Mouse (Mus musculus) intestine, embryonic 15.5 days (tissue): ENCODE measurements at regions not wholly inside any gene's neighbourhood (a gene's known extent, or its start where the extent isn't known, plus 50 kb on each side); places are given as distances from the start of the nearest gene placed in this dataset.

Experiments
- ATAC-seq: fragments of 200-750 bp; cut with Nextera tagmentation; 2 replicates; pipeline ENCODE4 v1.8.0; 2017; ENCODE audit warnings: moderate TSS enrichment, moderate library complexity
- H3K27ac ChIP-seq: fragments of 300-500 bp; sonication (generic); 2 replicates; pipeline ENCODE4 v1.5.1; 2015; ENCODE audit warnings: mild to moderate bottlenecking, inconsistent platforms
- H3K27me3 ChIP-seq: fragments of 300-500 bp; sonication (generic); replicated peaks from 2 replicates; pipeline ENCODE4 v1.6.1; 2015; ENCODE audit warnings: inconsistent platforms
- H3K36me3 ChIP-seq: fragments of 300-500 bp; sonication (generic); 2 replicates; pipeline ENCODE4 v1.6.1; 2015; ENCODE audit warnings: inconsistent platforms
- H3K4me1 ChIP-seq: fragments of 300-500 bp; sonication (generic); replicated peaks from 2 replicates; pipeline ENCODE4 v1.6.1; 2015; ENCODE audit warnings: inconsistent platforms
- H3K4me2 ChIP-seq: fragments of 300-500 bp; sonication (generic); replicated peaks from 2 replicates; pipeline ENCODE4 v1.6.1; 2015; ENCODE audit warnings: mild to moderate bottlenecking, inconsistent platforms
- H3K4me3 ChIP-seq: fragments of 300-500 bp; sonication (generic); replicated peaks from 2 replicates; pipeline ENCODE4 v1.5.1; 2015; ENCODE audit warnings: inconsistent platforms
- H3K9ac ChIP-seq: fragments of 300-500 bp; sonication (generic); 2 replicates; pipeline ENCODE4 v1.6.1; 2015; ENCODE audit warnings: inconsistent platforms
- H3K9me3 ChIP-seq: fragments of 300-500 bp; sonication (generic); 2 replicates; pipeline ENCODE4 v1.6.1; 2016; ENCODE audit warnings: inconsistent platforms
- WGBS: fragments of 180-500 bp; shearing (Covaris S2); methylation state at CpG from one replicate; pipeline ENCODE4 v1.1.7; 2015; 5-methylcytosine and 5-hydroxymethylcytosine counted together

GRCm38 (mm10) chr2:80870046-80870445 lies 253.0 kb downstream of the Nup35 start:
- Histone ChIP-seq H3K27me3 (no peaks in the 10 kb centered on the region), H3K9me3 (no peaks in the 10 kb centered on the region), H3K4me1 (no peaks in the 10 kb centered on the region), H3K9ac (no peak overlapping the region), H3K27ac (no peak overlapping the region), H3K36me3 (no peaks in the 10 kb centered on the region), H3K4me2 (no peak overlapping the region), H3K4me3 (no peak overlapping the region)
- ATAC-seq, result no peak
- 71% methylated on average over 9 of the region's 9 CpGs for WGBS

DNA sequence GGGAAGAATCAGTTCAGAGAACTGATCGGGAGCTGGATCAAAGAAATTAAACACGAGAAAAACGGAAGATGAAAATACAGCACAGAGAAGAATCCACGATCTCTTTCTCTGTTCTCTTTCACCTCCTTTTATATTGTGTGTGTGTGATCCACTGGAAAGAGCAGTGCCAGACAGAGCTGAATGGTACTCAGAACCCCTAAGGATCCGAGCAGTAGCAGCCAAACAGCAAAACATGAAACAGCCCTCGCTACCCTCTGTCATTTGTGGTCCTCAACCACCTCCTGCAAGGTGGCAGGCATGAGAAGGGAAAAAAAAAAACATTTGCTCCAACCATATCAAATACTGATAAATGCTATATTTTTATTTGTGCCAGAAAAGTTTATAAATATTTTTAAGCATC lies 253.4 kb downstream of the Nup35 start:
- no peak overlapping the region for H3K4me3 ChIP-seq
- H3K4me1 ChIP-seq, result no peaks in the 10 kb centered on the region
- WGBS, result 85% methylated on average over 6 of the region's 6 CpGs
- H3K27me3 ChIP-seq, result no peaks in the 10 kb centered on the region
- H3K9me3 ChIP-seq, result no peaks in the 10 kb centered on the region
- no peaks in the 10 kb centered on the region for H3K36me3 ChIP-seq
- H3K27ac ChIP-seq, result no peak overlapping the region
- H3K9ac ChIP-seq, result no peak overlapping the region
- no peak for ATAC-seq
- H3K4me2 ChIP-seq, result no peak overlapping the region

DNA sequence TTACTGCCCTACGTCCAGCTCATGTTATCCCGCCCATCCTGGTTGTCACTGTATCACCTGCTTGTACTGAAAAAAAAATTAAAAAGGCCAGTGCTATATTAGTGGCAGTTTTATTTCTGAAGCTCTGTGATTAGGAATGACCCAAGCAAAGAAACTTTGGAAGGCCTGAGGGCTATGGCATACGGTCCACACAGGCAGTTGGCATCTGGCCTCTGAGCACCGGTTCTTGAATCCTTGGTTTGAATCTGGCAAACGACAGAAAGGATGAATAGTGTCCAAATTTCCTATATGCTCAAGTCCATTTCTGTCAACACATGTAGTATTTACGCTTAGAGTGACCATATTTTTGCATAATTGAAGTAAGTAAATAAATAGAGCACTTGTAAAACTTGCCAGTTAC lies 254.3 kb downstream of the Nup35 start:
- H3K4me1 ChIP-seq, result no peaks in the 10 kb centered on the region
- no peak overlapping the region for H3K4me2 ChIP-seq
- no peak for ATAC-seq
- no peak overlapping the region for H3K9ac ChIP-seq
- no peaks in the 10 kb centered on the region for H3K27me3 ChIP-seq
- H3K36me3 ChIP-seq, result no peaks in the 10 kb centered on the region
- no peak overlapping the region for H3K4me3 ChIP-seq
- 87% methylated on average over 6 of the region's 6 CpGs for WGBS
- no peak overlapping the region for H3K27ac ChIP-seq
- H3K9me3 ChIP-seq, result no peaks in the 10 kb centered on the region

GRCm38 (mm10) chr2:80878437-80878836 lies 261.4 kb downstream of the Nup35 start:
- no peaks in the 10 kb centered on the region for H3K9me3 ChIP-seq
- WGBS, result 92% methylated on average over 2 of the region's 2 CpGs
- H3K9ac ChIP-seq, result no peak overlapping the region
- no peaks in the 10 kb centered on the region for H3K36me3 ChIP-seq
- no peak overlapping the region for H3K27ac ChIP-seq
- H3K4me3 ChIP-seq, result no peak overlapping the region
- no peaks in the 10 kb centered on the region for H3K4me1 ChIP-seq
- no peak overlapping the region for H3K4me2 ChIP-seq
- no peak for ATAC-seq
- H3K27me3 ChIP-seq, result no peaks in the 10 kb centered on the region

DNA sequence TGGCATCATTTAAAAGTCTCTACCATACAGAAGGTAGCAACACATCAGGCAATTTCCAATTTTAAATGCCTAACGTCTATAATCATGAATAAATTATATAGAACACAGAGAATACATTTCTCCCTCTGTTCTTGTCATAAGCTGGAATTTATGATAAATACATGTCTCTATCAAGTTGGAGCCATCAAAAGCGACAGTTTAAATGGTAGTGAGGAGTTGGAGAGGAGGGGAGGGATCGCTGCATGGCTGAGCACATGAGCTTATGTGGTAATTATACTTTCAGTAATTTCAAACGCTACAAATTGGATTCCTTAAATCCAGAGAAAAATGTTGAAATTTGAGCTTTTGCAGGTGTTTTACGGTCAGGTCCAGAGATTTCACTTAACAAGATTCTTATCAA lies 267.2 kb downstream of the Nup35 start:
- WGBS, result 88% methylated on average over 5 of the region's 5 CpGs
- Histone ChIP-seq H3K4me2 (no peak overlapping the region), H3K36me3 (no peaks in the 10 kb centered on the region), H3K4me1 (no peaks in the 10 kb centered on the region), H3K27me3 (no peaks in the 10 kb centered on the region), H3K4me3 (no peak overlapping the region), H3K9ac (no peak overlapping the region), H3K9me3 (no peaks in the 10 kb centered on the region), H3K27ac (no peak overlapping the region)
- no peak for ATAC-seq

DNA sequence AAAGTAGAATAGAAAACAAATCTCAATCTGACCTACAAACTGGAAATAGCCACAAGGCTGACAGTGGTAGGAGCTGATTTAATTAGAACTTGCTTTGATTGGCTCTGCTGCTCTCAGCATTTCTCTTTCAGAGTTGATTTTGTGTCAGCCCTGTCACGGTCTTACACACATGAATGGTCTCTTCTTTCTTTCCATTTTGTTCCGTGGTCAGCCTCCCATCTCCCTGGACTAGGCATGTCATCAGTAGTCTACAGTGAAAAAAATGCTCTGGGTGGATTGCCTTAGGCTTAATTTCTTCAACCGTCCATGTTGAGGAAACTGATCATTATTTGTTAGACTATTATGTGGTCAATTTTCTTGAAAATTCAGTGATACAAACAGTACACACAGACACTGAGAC lies 285.0 kb downstream of the Nup35 start:
- Histone ChIP-seq H3K4me3 (no peak overlapping the region), H3K36me3 (no peaks in the 10 kb centered on the region)

GRCm38 (mm10) chr2:80913478-80913877 lies 296.4 kb downstream of the Nup35 start:
- H3K4me1 ChIP-seq, result no peaks in the 10 kb centered on the region
- no peaks in the 10 kb centered on the region for H3K27me3 ChIP-seq
- H3K27ac ChIP-seq, result no peak overlapping the region
- H3K4me2 ChIP-seq, result no peak overlapping the region
- no peak for ATAC-seq
- no peaks in the 10 kb centered on the region for H3K36me3 ChIP-seq
- H3K9me3 ChIP-seq, result no peaks in the 10 kb centered on the region
- H3K9ac ChIP-seq, result no peak overlapping the region
- 95% methylated on average over 2 of the region's 2 CpGs for WGBS
- H3K4me3 ChIP-seq, result no peak overlapping the region

More for the DNA sequence above, 285.0 kb downstream of the Nup35 start:
- 73% methylated on average over 3 of the region's 3 CpGs for WGBS
- no peak overlapping the region for H3K4me2 ChIP-seq
- H3K27me3 ChIP-seq, result no peaks in the 10 kb centered on the region
- no peaks in the 10 kb centered on the region for H3K9me3 ChIP-seq
- no peak for ATAC-seq
- H3K27ac ChIP-seq, result no peak overlapping the region
- H3K4me1 ChIP-seq, result no peaks in the 10 kb centered on the region
- H3K9ac ChIP-seq, result no peak overlapping the region

DNA sequence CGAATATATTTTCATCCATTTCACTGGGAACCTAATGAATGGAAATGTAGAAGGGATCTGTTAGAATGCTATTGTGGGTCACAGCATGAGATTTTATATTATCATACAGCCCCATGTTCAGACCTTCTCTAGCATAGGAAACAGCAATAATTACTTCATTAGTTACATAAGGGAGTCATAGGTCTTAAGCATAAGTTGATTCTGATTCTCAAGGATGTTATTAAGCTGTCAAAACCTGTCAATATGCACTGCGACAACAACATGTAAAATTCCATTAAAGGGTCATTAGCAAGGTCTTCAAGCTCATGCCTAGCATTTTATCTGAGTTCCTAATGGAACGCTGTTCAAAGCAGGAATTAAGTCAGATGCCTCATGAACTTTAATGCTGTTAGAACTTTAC lies 328.5 kb downstream of the Nup35 start:
- WGBS, result 89% methylated on average over 3 of the region's 3 CpGs
- H3K27ac ChIP-seq, result no peak overlapping the region
- ATAC-seq, result no peak
- H3K4me2 ChIP-seq, result no peak overlapping the region
- no peaks in the 10 kb centered on the region for H3K4me1 ChIP-seq
- H3K9ac ChIP-seq, result no peak overlapping the region
- H3K36me3 ChIP-seq, result no peaks in the 10 kb centered on the region
- H3K9me3 ChIP-seq, result no peaks in the 10 kb centered on the region
- H3K4me3 ChIP-seq, result no peak overlapping the region
- H3K27me3 ChIP-seq, result no peaks in the 10 kb centered on the region

GRCm38 (mm10) chr2:80966766-80967165 lies 349.7 kb downstream of the Nup35 start:
- Histone ChIP-seq H3K9me3 (no peaks in the 10 kb centered on the region), H3K4me3 (no peak overlapping the region), H3K9ac (no peak overlapping the region), H3K36me3 (no peaks in the 10 kb centered on the region), H3K4me2 (no peak overlapping the region), H3K4me1 (no peaks in the 10 kb centered on the region), H3K27ac (no peak overlapping the region), H3K27me3 (no peaks in the 10 kb centered on the region)
- 89% methylated on average over 5 of the region's 5 CpGs for WGBS
- ATAC-seq, result no peak

DNA sequence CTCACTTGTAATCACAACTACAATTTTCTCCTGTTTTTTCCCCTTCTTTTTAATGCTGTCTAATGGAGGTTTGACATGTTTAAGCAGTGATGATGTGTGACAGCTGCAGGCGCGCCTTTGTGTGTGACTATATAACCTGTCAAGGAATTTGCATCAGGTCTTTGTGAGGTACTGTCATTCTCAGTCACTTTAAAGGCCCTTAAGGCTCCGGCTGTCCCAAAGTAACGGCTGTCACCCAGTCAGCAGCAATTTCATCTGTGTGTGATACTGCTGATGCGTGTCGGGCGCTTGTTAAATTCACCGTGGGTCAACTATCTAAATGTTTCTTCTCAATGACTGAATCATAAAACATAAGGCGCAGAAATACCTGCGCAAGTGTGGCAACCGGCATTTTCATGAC lies 350.2 kb downstream of the Nup35 start:
- WGBS, result 88% methylated on average over 11 of the region's 11 CpGs
- Histone ChIP-seq H3K27me3 (no peaks in the 10 kb centered on the region), H3K36me3 (no peaks in the 10 kb centered on the region), H3K4me2 (no peak overlapping the region), H3K27ac (no peak overlapping the region), H3K9ac (no peak overlapping the region), H3K4me1 (no peaks in the 10 kb centered on the region), H3K9me3 (no peaks in the 10 kb centered on the region), H3K4me3 (no peak overlapping the region)
- ATAC-seq, result no peak

GRCm38 (mm10) chr2:80969354-80969753 lies 352.3 kb downstream of the Nup35 start:
- no peak overlapping the region for H3K9ac ChIP-seq
- H3K9me3 ChIP-seq, result no peaks in the 10 kb centered on the region
- WGBS, result 37% methylated on average over 5 of the region's 5 CpGs
- no peaks in the 10 kb centered on the region for H3K36me3 ChIP-seq
- peak; percentile 53 for ATAC-seq
- no peak overlapping the region for H3K27ac ChIP-seq
- no peak overlapping the region for H3K4me2 ChIP-seq
- H3K27me3 ChIP-seq, result no peaks in the 10 kb centered on the region
- H3K4me3 ChIP-seq, result no peak overlapping the region
- H3K4me1 ChIP-seq, result no peaks in the 10 kb centered on the region

GRCm38 (mm10) chr2:80973217-80973616 lies 356.2 kb downstream of the Nup35 start:
- no peaks in the 10 kb centered on the region for H3K4me1 ChIP-seq
- H3K27ac ChIP-seq, result no peak overlapping the region
- no peaks in the 10 kb centered on the region for H3K27me3 ChIP-seq
- no peaks in the 10 kb centered on the region for H3K36me3 ChIP-seq
- ATAC-seq, result no peak
- no peak overlapping the region for H3K4me2 ChIP-seq
- no peak overlapping the region for H3K4me3 ChIP-seq
- no peaks in the 10 kb centered on the region for H3K9me3 ChIP-seq
- no peak overlapping the region for H3K9ac ChIP-seq
- WGBS, result 82% methylated on average over 2 of the region's 2 CpGs

GRCm38 (mm10) chr2:80998296-80998695 lies 381.3 kb downstream of the Nup35 start:
- no peak for ATAC-seq
- Histone ChIP-seq H3K27ac (no peak overlapping the region), H3K27me3 (no peaks in the 10 kb centered on the region), H3K9ac (no peak overlapping the region), H3K4me1 (no peaks in the 10 kb centered on the region), H3K9me3 (no peaks in the 10 kb centered on the region), H3K4me2 (no peak overlapping the region), H3K36me3 (no peaks in the 10 kb centered on the region), H3K4me3 (no peak overlapping the region)
- 82% methylated on average over 1 of the region's 1 CpGs for WGBS

DNA sequence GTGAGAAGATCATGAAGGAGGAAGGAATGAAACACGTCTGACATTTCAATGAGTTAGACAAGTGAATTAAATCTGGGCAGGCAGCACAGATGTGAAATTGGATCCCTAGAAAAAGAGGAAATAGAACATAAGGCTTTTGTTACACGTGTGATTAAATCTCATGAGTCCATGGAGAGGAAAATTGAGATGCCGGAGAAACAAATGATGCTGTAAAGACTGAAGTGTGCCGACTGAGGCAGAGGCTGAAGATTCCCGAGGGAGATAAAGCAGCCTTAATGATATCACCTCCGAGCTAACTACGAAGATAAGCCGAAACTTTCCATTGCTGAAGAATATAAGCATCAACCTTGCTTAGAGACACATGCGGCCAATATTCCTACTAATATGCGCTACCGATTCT lies 390.0 kb downstream of the Nup35 start:
- no peak overlapping the region for H3K9ac ChIP-seq
- H3K9me3 ChIP-seq, result no peaks in the 10 kb centered on the region
- H3K36me3 ChIP-seq, result no peaks in the 10 kb centered on the region
- no peak overlapping the region for H3K27ac ChIP-seq
- no peaks in the 10 kb centered on the region for H3K4me1 ChIP-seq
- ATAC-seq, result no peak
- no peak overlapping the region for H3K4me2 ChIP-seq
- 89% methylated on average over 11 of the region's 11 CpGs for WGBS
- H3K4me3 ChIP-seq, result no peak overlapping the region
- no peaks in the 10 kb centered on the region for H3K27me3 ChIP-seq
